Mouse (Mus musculus): Measurements from ENCODE around the gene Sec14l4. TPM values are rescaled to one million over a fixed set of nuclear protein-coding genes. Genes with fewer than 3 reads are reported as not detected.
A peak's percentile ranks its signal among the peaks of the same experiment; 100 is the strongest.
"Not testable (repeated sequence)": the region's sequence is repeated elsewhere in the genome, so short reads cannot be mapped to it uniquely, and the experiment has no call there.

Gene Sec14l4
- total and polyA plus RNA-seq, 2 experiments from 2014 or later: 0.05 TPM; not detected in 1

DNA sequence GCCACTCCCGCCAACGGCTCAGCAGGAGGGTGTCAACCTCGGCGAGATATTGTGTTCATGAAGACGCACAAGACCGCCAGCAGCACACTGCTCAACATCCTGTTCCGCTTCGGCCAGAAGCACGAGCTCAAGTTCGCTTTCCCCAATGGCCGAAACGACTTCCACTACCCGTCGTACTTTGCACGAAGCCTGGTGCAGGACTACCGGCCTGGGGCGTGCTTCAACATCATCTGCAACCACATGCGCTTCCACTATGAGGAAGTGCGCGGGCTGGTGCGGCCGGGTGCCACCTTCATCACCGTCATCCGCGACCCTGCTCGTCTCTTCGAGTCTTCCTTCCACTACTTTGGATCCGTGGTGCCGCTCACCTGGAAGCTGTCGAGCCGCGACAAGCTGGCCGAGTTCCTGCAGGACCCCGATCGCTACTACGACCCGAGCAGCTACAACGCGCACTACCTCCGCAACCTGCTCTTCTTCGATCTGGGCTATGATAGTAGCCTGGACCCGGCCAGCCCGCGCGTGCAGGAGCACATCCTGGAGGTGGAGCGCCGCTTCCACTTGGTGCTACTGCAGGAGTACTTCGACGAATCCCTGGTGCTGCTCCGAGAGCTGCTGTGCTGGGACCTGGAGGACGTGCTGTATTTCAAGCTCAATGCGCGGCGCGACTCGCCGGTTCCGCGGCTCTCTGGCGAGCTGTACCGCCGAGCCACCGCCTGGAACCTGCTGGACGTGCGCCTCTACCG, 33.1 kb upstream of the Sec14l4 start:
- Histone ChIP-seq H3K27me3 (ENCODE audit: insufficient read depth, low read length) (peaks cover 31% of the 10 kb centered on the region), H3K9ac (replicated peaks; ENCODE audit: low read length, poor library complexity, severe bottlenecking) (no peak overlapping the region), H3K4me3 (ENCODE audit: low read depth, low read length) (peak overlapping the region; percentile 19), H3K4me2 (ENCODE audit: low read depth, low read length, poor library complexity, severe bottlenecking) (peak overlapping the region; percentile 27), H3K4me1 (ENCODE audit: insufficient read depth, low read length) (no peaks in the 10 kb centered on the region), H3K9me3 (ENCODE audit: low read length) (no peaks in the 10 kb centered on the region), H3K27ac (ENCODE audit: low read depth, low read length) (no peak overlapping the region), H3K36me3 (ENCODE audit: insufficient read depth, low read length) (no peaks in the 10 kb centered on the region)
- DNase-seq (ENCODE audit: low spot score) (no peak), ATAC-seq (ENCODE audit: low FRiP score) (no peak)
- TF ChIP-seq CTCF (IDR thresholded peaks at IDR 0.05): peak; percentile 11; the same call in 1 of the 2 replicates
- WGBS: 10% methylated on average over 66 of the region's 66 CpGs

DNA sequence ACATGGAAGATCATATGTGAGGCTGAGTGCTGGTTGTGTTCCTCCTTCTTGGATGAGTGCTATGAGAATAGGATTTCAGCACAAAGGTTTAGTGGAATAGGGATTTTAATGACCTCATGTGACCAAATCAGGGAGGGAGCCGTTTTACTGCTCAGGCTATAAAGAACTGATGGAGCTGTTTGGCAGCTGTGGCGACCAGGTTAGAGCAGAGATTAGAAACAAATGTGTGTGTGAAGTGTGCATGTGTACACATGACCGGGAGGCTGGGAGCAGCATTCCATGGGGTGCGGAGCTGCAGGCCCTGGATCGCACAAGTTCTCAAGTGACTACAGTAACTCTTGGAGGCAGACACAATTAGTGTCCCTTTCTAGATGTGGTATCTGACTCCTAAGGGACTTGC, 31.7 kb upstream of the Sec14l4 start:
- Histone ChIP-seq H3K27me3 (ENCODE audit: insufficient read depth, low read length) (peaks cover 31% of the 10 kb centered on the region), H3K4me1 (ENCODE audit: insufficient read depth, low read length) (no peaks in the 10 kb centered on the region), H3K27ac (ENCODE audit: low read depth, low read length) (no peak overlapping the region), H3K9ac (replicated peaks; ENCODE audit: low read length, poor library complexity, severe bottlenecking) (no peak overlapping the region), H3K9me3 (ENCODE audit: low read length) (no peaks in the 10 kb centered on the region), H3K36me3 (ENCODE audit: insufficient read depth, low read length) (no peaks in the 10 kb centered on the region), H3K4me2 (ENCODE audit: low read depth, low read length, poor library complexity, severe bottlenecking) (no peak overlapping the region), H3K4me3 (ENCODE audit: low read depth, low read length) (no peak overlapping the region)
- no peak for DNase-seq (ENCODE audit: low spot score)
- TF ChIP-seq CTCF (IDR thresholded peaks at IDR 0.05): no peak
- 80% methylated on average over 5 of the region's 5 CpGs for WGBS
- ATAC-seq (ENCODE audit: low FRiP score): no peak

DNA sequence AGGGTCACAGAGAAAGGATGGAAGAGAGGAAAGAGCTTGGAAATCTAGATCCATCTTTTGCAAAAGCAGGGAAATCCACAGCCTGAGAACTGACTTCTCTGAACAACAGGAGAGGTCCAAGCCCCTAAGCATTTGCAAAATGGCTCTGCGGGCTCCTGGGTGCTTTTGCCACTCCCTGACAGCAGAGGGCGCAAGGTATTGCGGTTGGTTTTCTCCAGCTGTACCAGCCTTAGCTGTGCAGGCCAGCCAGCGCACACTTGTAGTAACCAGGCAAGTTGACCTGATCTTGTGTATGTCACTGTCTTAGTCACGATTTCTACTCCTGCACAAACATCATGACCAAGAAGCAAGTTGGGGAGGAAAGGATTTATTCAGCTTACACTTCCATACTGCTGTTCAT, 29.7 kb upstream of the Sec14l4 start:
- Histone ChIP-seq H3K4me1 (ENCODE audit: insufficient read depth, low read length) (no peaks in the 10 kb centered on the region), H3K4me2 (ENCODE audit: low read depth, low read length, poor library complexity, severe bottlenecking) (no peak overlapping the region), H3K27ac (ENCODE audit: low read depth, low read length) (no peak overlapping the region), H3K9me3 (ENCODE audit: low read length) (no peaks in the 10 kb centered on the region), H3K27me3 (ENCODE audit: insufficient read depth, low read length) (peaks cover 31% of the 10 kb centered on the region), H3K9ac (replicated peaks; ENCODE audit: low read length, poor library complexity, severe bottlenecking) (no peak overlapping the region), H3K36me3 (ENCODE audit: insufficient read depth, low read length) (no peaks in the 10 kb centered on the region), H3K4me3 (ENCODE audit: low read depth, low read length) (no peak overlapping the region)
- peak; percentile 86 for TF ChIP-seq CTCF (IDR thresholded peaks at IDR 0.05)
- peak; percentile 70 for DNase-seq (ENCODE audit: low spot score)
- ATAC-seq (ENCODE audit: low FRiP score): no peak
- WGBS: 9% methylated on average over 5 of the region's 5 CpGs

DNA sequence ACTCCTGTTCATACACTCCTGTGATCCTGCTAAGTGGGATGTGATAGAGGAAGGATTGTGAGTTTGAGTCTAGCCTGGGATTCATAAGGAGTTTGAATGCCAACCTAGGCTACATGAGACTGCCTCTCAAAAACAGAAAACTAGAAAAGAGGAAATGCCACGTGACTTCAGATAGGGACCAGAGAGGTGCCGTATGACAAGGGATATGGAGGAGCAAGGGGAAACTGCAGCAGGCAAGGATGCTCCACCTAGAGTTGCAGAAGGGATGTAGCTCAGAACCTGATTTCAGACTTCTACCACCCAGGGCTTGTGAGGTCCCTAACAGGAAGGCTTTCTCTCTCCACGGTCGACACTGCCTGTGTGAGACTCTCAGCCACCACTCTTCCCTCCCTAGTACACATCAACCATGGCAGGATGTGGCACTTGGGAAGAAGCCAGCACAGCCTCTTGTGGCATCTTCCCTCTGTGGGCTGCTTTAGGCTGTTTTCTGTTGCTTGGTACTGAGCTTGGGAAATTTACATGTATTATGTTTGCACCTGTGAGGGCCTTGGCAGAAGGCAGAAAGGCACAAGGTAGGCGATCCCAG, 25.9 kb upstream of the Sec14l4 start:
- DNase-seq (ENCODE audit: low spot score) (no peak), ATAC-seq (ENCODE audit: low FRiP score) (no peak)
- 66% methylated on average over 5 of the region's 5 CpGs for WGBS
- Histone ChIP-seq H3K36me3 (ENCODE audit: insufficient read depth, low read length) (no peaks in the 10 kb centered on the region), H3K4me1 (ENCODE audit: insufficient read depth, low read length) (no peaks in the 10 kb centered on the region), H3K27me3 (ENCODE audit: insufficient read depth, low read length) (peaks cover 2% of the 10 kb centered on the region; the same call in 1 of the 2 replicates), H3K4me3 (ENCODE audit: low read depth, low read length) (no peak overlapping the region), H3K9me3 (ENCODE audit: low read length) (no peaks in the 10 kb centered on the region), H3K27ac (ENCODE audit: low read depth, low read length) (no peak overlapping the region), H3K4me2 (ENCODE audit: low read depth, low read length, poor library complexity, severe bottlenecking) (no peak overlapping the region), H3K9ac (replicated peaks; ENCODE audit: low read length, poor library complexity, severe bottlenecking) (no peak overlapping the region)
- TF ChIP-seq CTCF (IDR thresholded peaks at IDR 0.05): no peak

DNA sequence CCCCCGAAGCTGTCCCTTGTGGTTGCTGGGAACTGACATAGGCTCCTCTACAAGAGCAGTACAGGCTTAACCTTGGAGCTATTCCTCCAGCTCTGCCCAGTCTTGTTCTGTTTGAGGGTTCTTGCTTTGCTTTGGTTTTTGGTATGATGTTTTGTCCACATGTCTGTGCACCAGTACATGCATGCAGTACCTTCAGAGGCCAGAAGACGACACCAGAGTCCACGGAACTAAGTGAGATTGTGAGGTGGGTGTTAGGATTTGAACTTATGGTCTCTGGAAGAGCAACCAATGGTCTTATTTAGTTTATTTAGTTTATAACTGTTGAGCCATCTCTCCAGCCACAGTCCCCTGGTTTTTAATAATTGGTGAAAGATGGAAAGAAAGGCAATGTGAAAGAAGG, 24.8 kb upstream of the Sec14l4 start:
- Histone ChIP-seq H3K36me3 (ENCODE audit: insufficient read depth, low read length) (no peaks in the 10 kb centered on the region), H3K9ac (replicated peaks; ENCODE audit: low read length, poor library complexity, severe bottlenecking) (no peak overlapping the region), H3K4me1 (ENCODE audit: insufficient read depth, low read length) (no peaks in the 10 kb centered on the region), H3K4me3 (ENCODE audit: low read depth, low read length) (no peak overlapping the region), H3K27me3 (ENCODE audit: insufficient read depth, low read length) (no peaks in the 10 kb centered on the region), H3K27ac (ENCODE audit: low read depth, low read length) (no peak overlapping the region), H3K9me3 (ENCODE audit: low read length) (no peaks in the 10 kb centered on the region), H3K4me2 (ENCODE audit: low read depth, low read length, poor library complexity, severe bottlenecking) (no peak overlapping the region)
- TF ChIP-seq CTCF (IDR thresholded peaks at IDR 0.05): peak; percentile 61
- no peak for DNase-seq (ENCODE audit: low spot score)
- 86% methylated on average over 3 of the region's 3 CpGs for WGBS
- ATAC-seq (ENCODE audit: low FRiP score): no peak

DNA sequence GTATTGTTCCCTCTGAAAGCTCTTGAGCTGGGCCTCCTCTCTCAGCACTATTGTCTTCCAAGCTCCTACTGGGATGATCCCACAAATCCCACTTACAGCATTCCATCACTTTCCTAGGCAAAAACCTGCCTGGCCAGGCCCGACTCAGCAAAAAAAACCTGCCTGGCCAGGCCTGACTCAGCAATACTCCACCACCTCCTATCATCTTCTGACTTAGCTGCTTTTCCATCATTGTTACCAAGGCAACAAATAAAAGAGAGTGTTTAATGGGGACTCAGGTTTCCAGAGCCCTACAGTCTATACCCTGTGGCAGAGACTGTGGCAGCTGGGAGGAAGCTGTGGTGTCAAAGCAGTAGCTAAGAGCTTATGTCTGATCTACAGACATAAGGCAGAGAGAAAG, 18.6 kb upstream of the Sec14l4 start:
- Histone ChIP-seq H3K27me3 (ENCODE audit: insufficient read depth, low read length) (no peaks in the 10 kb centered on the region), H3K4me1 (ENCODE audit: insufficient read depth, low read length) (no peaks in the 10 kb centered on the region), H3K4me2 (ENCODE audit: low read depth, low read length, poor library complexity, severe bottlenecking) (no peak overlapping the region), H3K9ac (replicated peaks; ENCODE audit: low read length, poor library complexity, severe bottlenecking) (no peak overlapping the region), H3K9me3 (ENCODE audit: low read length) (peaks cover 2% of the 10 kb centered on the region; the same call in 1 of the 2 replicates), H3K27ac (ENCODE audit: low read depth, low read length) (no peak overlapping the region), H3K4me3 (ENCODE audit: low read depth, low read length) (no peak overlapping the region), H3K36me3 (ENCODE audit: insufficient read depth, low read length) (no peaks in the 10 kb centered on the region)
- 64% methylated on average over 1 of the region's 1 CpGs for WGBS
- ATAC-seq (ENCODE audit: low FRiP score) (no peak), DNase-seq (ENCODE audit: low spot score) (no peak)
- no peak for TF ChIP-seq CTCF (IDR thresholded peaks at IDR 0.05)

DNA sequence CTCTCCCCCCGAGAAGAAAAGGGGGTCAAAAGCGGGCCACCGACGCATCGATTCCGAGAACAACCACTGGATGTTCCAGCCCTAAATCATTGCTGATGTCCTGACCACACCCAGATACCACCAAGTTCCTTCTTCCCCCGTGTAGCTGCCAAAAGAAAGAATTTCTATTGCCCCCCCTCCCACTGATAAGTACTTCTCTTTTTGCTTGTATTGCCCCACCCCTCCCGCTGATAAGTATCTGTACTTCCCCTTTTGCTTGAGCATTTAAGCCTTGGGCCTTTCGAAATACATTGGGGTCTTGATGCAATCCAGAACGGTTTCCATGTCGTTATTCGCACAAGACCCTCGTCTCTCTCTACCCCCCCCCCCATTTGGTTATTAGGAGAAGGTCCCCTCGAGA, 15.5 kb upstream of the Sec14l4 start:
- not testable (repeated sequence) for H3K27ac ChIP-seq (ENCODE audit: low read depth, low read length); H3K27me3 ChIP-seq (ENCODE audit: insufficient read depth, low read length)

DNA sequence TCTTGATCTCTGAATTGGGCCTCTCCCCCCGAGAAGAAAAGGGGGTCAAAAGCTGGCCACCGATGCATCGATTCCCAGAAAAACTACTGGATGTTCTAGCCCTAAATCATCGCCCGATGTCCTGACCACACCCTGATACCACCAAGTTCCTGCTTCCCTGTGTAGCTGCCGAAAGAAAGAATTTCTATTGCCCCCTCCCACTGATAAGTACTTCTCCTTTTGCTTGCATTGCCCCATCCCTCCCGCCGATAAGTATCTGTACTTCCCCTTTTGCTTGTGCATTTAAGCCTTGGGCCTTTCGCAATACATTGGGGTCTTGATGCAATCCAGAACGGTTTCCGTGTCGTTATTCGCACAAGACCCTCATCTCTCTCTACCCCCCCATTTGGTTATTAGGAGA, 9.2 kb upstream of the Sec14l4 start:
- H3K4me2 ChIP-seq (ENCODE audit: low read depth, low read length, poor library complexity, severe bottlenecking); H3K27ac ChIP-seq (ENCODE audit: low read depth, low read length); H3K36me3 ChIP-seq (ENCODE audit: insufficient read depth, low read length); H3K27me3 ChIP-seq (ENCODE audit: insufficient read depth, low read length); H3K9ac ChIP-seq (replicated peaks; ENCODE audit: low read length, poor library complexity, severe bottlenecking); H3K9me3 ChIP-seq (ENCODE audit: low read length); ATAC-seq (ENCODE audit: low FRiP score); H3K4me1 ChIP-seq (ENCODE audit: insufficient read depth, low read length); H3K4me3 ChIP-seq (ENCODE audit: low read depth, low read length); DNase-seq (ENCODE audit: low spot score): not testable (repeated sequence)
- 93% methylated on average over 13 of the region's 13 CpGs for WGBS

More for the DNA sequence above, 15.5 kb upstream of the Sec14l4 start:
- not testable (repeated sequence) for H3K36me3 ChIP-seq (ENCODE audit: insufficient read depth, low read length); DNase-seq (ENCODE audit: low spot score); H3K9me3 ChIP-seq (ENCODE audit: low read length); ATAC-seq (ENCODE audit: low FRiP score); H3K4me2 ChIP-seq (ENCODE audit: low read depth, low read length, poor library complexity, severe bottlenecking); H3K4me1 ChIP-seq (ENCODE audit: insufficient read depth, low read length); H3K9ac ChIP-seq (replicated peaks; ENCODE audit: low read length, poor library complexity, severe bottlenecking); H3K4me3 ChIP-seq (ENCODE audit: low read depth, low read length)
- 89% methylated on average over 14 of the region's 14 CpGs for WGBS

Measured in midbrain, postnatal 0 days (tissue).